Mouse (Mus musculus) CH12.LX (cell line): ENCODE measurements around the gene Krt90. TPM values are rescaled to one million over a fixed set of nuclear protein-coding genes. Genes with fewer than 3 reads are reported as not detected.

ENCODE experiments used
- DNase-seq: peaks from one replicate; pipeline ENCODE4 v3.0.0-alpha.2; 2013; ENCODE audit errors: extremely low read depth
- H3K27ac ChIP-seq: 2 replicates; pipeline ENCODE4 v1.5.1; 2012; ENCODE audit warnings: low read depth, mild to moderate bottlenecking, control low read depth, moderate library complexity; ENCODE audit not compliant: insufficient read depth
- H3K27me3 ChIP-seq: replicated peaks from 2 replicates; pipeline ENCODE3; 2012; ENCODE audit warnings: inconsistent platforms
- H3K36me3 ChIP-seq, 2 experiments: replicated peaks in 1 of 2; 2 replicates each; pipeline versions ENCODE3 to v1.6.1; 2012; ENCODE audit warnings: inconsistent platforms in 1 of 2, low read length in 1 of 2, mild to moderate bottlenecking in 1 of 2, mixed read lengths in 1 of 2, moderate library complexity in 1 of 2; ENCODE audit not compliant: control insufficient read depth in 1 of 2, insufficient read depth in 1 of 2
- H3K4me1 ChIP-seq, 2 experiments: 2 replicates each; pipeline ENCODE4 v1.6.1; 2012; ENCODE audit warnings: inconsistent platforms in 1 of 2, moderate library complexity in 1 of 2; ENCODE audit not compliant: insufficient read depth in 2 of 2, control insufficient read depth in 1 of 2
- H3K4me2 ChIP-seq: 2 replicates; pipeline ENCODE4 v1.6.1; 2012; ENCODE audit warnings: low read depth, mild to moderate bottlenecking, control low read depth; ENCODE audit not compliant: poor library complexity, insufficient read depth, severe bottlenecking
- H3K4me3 ChIP-seq, 3 experiments: fragments of 150-350 bp in 1 of 3; sonication (generic) in 1 of 3; replicated peaks in 1 of 3; 2 replicates each; pipeline versions ENCODE3 to v1.5.1; 2011 to 2012; ENCODE audit warnings: low read depth in 2 of 3, low read length in 2 of 3, mild to moderate bottlenecking in 2 of 3, moderate library complexity in 2 of 3, control low read depth in 1 of 3, improper control_type of control experiment in 1 of 3, inconsistent platforms in 1 of 3, mixed read lengths in 1 of 3; ENCODE audit not compliant: poor library complexity in 1 of 3
- H3K79me2 ChIP-seq: replicated peaks from 2 replicates; pipeline ENCODE4 v1.6.1; 2012; ENCODE audit warnings: mild to moderate bottlenecking, moderate library complexity; ENCODE audit not compliant: control insufficient read depth, poor library complexity, insufficient read depth, severe bottlenecking; ENCODE audit errors: extremely low read depth
- H3K9ac ChIP-seq: 2 replicates; pipeline ENCODE4 v1.6.1; 2012; ENCODE audit warnings: low read depth, mild to moderate bottlenecking, control low read depth, moderate library complexity; ENCODE audit not compliant: insufficient read depth
- H3K9me3 ChIP-seq: replicated peaks from 2 replicates; pipeline ENCODE3; 2012; ENCODE audit warnings: low read length, inconsistent platforms, mixed read lengths
- BHLHE40 ChIP-seq: IDR thresholded peaks from 2 replicates; pipeline ENCODE4 v1.6.1; 2011; ENCODE audit warnings: mild to moderate bottlenecking, low read depth, low read length, improper control_type of control experiment
- CHD2 ChIP-seq: IDR thresholded peaks from 2 replicates; pipeline ENCODE4 v1.6.1; 2011; ENCODE audit warnings: low read length, improper control_type of control experiment
- CTCF ChIP-seq, 2 experiments: IDR thresholded peaks in 1 of 2; conservative IDR thresholded peaks in 1 of 2; 2 replicates each; pipeline ENCODE4 v1.5.1; 2011 to 2012; ENCODE audit warnings: low read depth in 2 of 2, low read length in 2 of 2, improper control_type of control experiment in 1 of 2, inconsistent platforms in 1 of 2, mild to moderate bottlenecking in 1 of 2, moderate library complexity in 1 of 2
- E2F4 ChIP-seq: IDR thresholded peaks from 2 replicates; pipeline ENCODE4 v1.6.1; 2011; ENCODE audit warnings: low read depth, low read length, improper control_type of control experiment; ENCODE audit not compliant: insufficient replicate concordance
- ELF1 ChIP-seq: IDR thresholded peaks from 2 replicates; pipeline ENCODE4 v1.6.1; 2014; ENCODE audit warnings: low read depth, mild to moderate bottlenecking, inconsistent platforms, low read length, improper control_type of control experiment
- EP300 ChIP-seq: IDR thresholded peaks from 2 replicates; pipeline ENCODE4 v1.6.1; 2011; ENCODE audit warnings: low read length, improper control_type of control experiment
- ETS1 ChIP-seq: conservative IDR thresholded peaks from 2 replicates; pipeline ENCODE4 v1.6.1; 2012; ENCODE audit warnings: low read depth, mild to moderate bottlenecking, inconsistent platforms, low read length, improper control_type of control experiment, moderate library complexity
- HCFC1 ChIP-seq: IDR thresholded peaks from 2 replicates; pipeline ENCODE4 v1.6.1; 2012; ENCODE audit warnings: low read depth, mild to moderate bottlenecking, inconsistent platforms, low read length, improper control_type of control experiment
- JUN ChIP-seq: IDR thresholded peaks from 2 replicates; pipeline ENCODE4 v1.6.1; 2011; ENCODE audit warnings: low read depth, mild to moderate bottlenecking, low read length, improper control_type of control experiment, moderate library complexity; ENCODE audit not compliant: insufficient read depth
- JUND ChIP-seq: conservative IDR thresholded peaks from 2 replicates; pipeline ENCODE4 v1.6.1; 2011; ENCODE audit warnings: low read depth, low read length, improper control_type of control experiment
- KAT2A ChIP-seq: IDR thresholded peaks from 2 replicates; pipeline ENCODE4 v1.6.1; 2012; ENCODE audit warnings: low read length, improper control_type of control experiment, inconsistent platforms; ENCODE audit not compliant: insufficient replicate concordance
- MAX ChIP-seq: IDR thresholded peaks from 2 replicates; pipeline ENCODE4 v1.6.1; 2011; ENCODE audit warnings: low read length, improper control_type of control experiment
- MEF2A ChIP-seq: IDR thresholded peaks from 2 replicates; pipeline ENCODE4 v1.6.1; 2014; ENCODE audit warnings: low read depth, mild to moderate bottlenecking, inconsistent platforms, low read length, improper control_type of control experiment, borderline replicate concordance
- MYC ChIP-seq: IDR thresholded peaks from 2 replicates; pipeline ENCODE4 v1.6.1; 2011; ENCODE audit warnings: low read depth, mild to moderate bottlenecking, improper control_type of control experiment, low read length
- NRF1 ChIP-seq: IDR thresholded peaks from 2 replicates; pipeline ENCODE4 v1.6.1; 2014; ENCODE audit warnings: low read depth, mild to moderate bottlenecking, inconsistent platforms, low read length, improper control_type of control experiment, moderate library complexity
- PAX5 ChIP-seq: IDR thresholded peaks from 2 replicates; pipeline ENCODE4 v1.6.1; 2012; ENCODE audit warnings: low read length, inconsistent platforms, mixed read lengths
- POLR2AphosphoS2 ChIP-seq: IDR thresholded peaks from 2 replicates; pipeline ENCODE4 v1.6.1; 2011; ENCODE audit warnings: low read depth, low read length, improper control_type of control experiment
- RCOR1 ChIP-seq: conservative IDR thresholded peaks from 2 replicates; pipeline ENCODE4 v1.6.1; 2012; ENCODE audit warnings: low read depth, mild to moderate bottlenecking, inconsistent platforms, low read length, improper control_type of control experiment
- SMC3 ChIP-seq: IDR thresholded peaks from 2 replicates; pipeline ENCODE4 v1.6.1; 2011; ENCODE audit warnings: low read depth, low read length, improper control_type of control experiment
- UBTF ChIP-seq: IDR thresholded peaks from 2 replicates; pipeline ENCODE4 v1.6.1; 2012; ENCODE audit warnings: low read depth, mild to moderate bottlenecking, inconsistent platforms, low read length, improper control_type of control experiment, moderate library complexity
- USF1 ChIP-seq: IDR thresholded peaks from 2 replicates; pipeline ENCODE4 v1.6.1; 2014; ENCODE audit warnings: low read depth, mild to moderate bottlenecking, inconsistent platforms, low read length, improper control_type of control experiment
- USF2 ChIP-seq: conservative IDR thresholded peaks from 2 replicates; pipeline ENCODE4 v1.6.1; 2011; ENCODE audit warnings: low read depth, low read length, improper control_type of control experiment
- ZC3H11A ChIP-seq: IDR thresholded peaks from 2 replicates; pipeline ENCODE4 v1.6.1; 2012; ENCODE audit warnings: low read depth, mild to moderate bottlenecking, inconsistent platforms, low read length, improper control_type of control experiment
- ZMIZ1 ChIP-seq: IDR thresholded peaks from 2 replicates; pipeline ENCODE4 v1.6.1; 2012; ENCODE audit warnings: low read depth, mild to moderate bottlenecking, inconsistent platforms, low read length, improper control_type of control experiment
- ZNF384 ChIP-seq: IDR thresholded peaks from 2 replicates; pipeline ENCODE4 v1.6.1; 2012; ENCODE audit warnings: low read depth, low read length, improper control_type of control experiment, inconsistent platforms
- dilution Hi-C: fragments of 300-500 bp; cut with MboI; formaldehyde crosslinking; loops from 2 replicates; pipeline ENCODE4 v1.14.3; 2020; ENCODE audit warnings: low sequenced_read_pairs; ENCODE audit not compliant: extremely low pct_unique_long_range_greater_than_20kb, extremely low pct_ligation_motif_present
- in situ Hi-C: fragments of 300-500 bp; cut with MboI; formaldehyde crosslinking; loops from 3 replicates; pipeline ENCODE4 v1.14.3; 2019; ENCODE audit warnings: low sequenced_read_pairs, low pct_ligation_motif_present, low pct_unique_long_range_greater_than_20kb, mixed read lengths
- polyA plus RNA-seq: library from polyadenylated mRNA; unstranded; fragments of >175 nt; gene quantifications from 2 replicates; pipeline ENCODE4 v1.2.1, GENCODE M21; 2012; ENCODE audit warnings: low read depth; ENCODE audit not compliant: insufficient read length
- total RNA-seq, 2 experiments: library from RNA; depleted of rRNA; stranded (reverse); fragments of 300-350 nt in 1 of 2; fragments of >200 nt in 1 of 2; gene quantifications; 2 replicates each; pipeline ENCODE4 v1.2.3; 2012 to 2014

Krt90 gene
- total and polyA plus RNA-seq, 3 experiments, result not detected

DNA sequence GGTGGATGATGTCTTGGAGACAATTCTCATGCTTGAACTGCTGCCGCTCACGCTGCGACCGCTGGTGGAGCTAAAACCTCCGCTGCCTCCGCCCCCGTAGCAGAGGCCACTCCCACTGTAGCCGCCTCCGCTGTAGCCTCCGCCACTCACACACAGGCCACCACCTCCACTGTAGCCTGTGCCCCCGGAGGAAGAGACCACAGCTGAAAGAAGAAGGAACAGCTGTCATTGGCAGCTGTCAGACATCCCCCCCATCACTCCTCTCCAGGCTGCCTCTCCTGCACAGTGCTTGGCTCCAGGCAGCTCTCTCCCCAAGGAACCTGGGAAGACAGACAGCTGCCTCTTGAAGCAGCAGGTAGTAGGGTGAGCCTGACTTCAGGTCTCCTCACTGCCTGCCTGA lies 9.6 kb downstream of the Krt90 start:
- Histone ChIP-seq H3K27ac (no peak overlapping the region), H3K27me3 (peaks cover 98% of the 10 kb centered on the region), H3K9ac (no peak overlapping the region), H3K4me2 (0 out of 2 replicates have a peak overlapping the region, but pooled peaks have one; percentile 25), H3K4me1 (peaks cover 2 to 4% of the 10 kb centered on the region in 2 experiments; a peak in 1 of 4 replicates), H3K9me3 (no peaks in the 10 kb centered on the region), H3K79me2 (no peaks in the 10 kb centered on the region), H3K36me3 (no peaks in the 10 kb centered on the region)
- dilution Hi-C loops, result no loop called here
- peak; percentile 12 for DNase-seq
- TF ChIP-seq RCOR1 (no peak), CHD2 (no peak), CTCF (conservative IDR thresholded peaks at IDR 0.05 in 1 of 2, IDR thresholded peaks at IDR 0.05 in 1 of 2; ENCODE audit: low read depth in 2 of 2, low read length in 2 of 2) (peak in 1 of 2 experiments; percentile 2; a peak in 1 of 4 replicates)
- TF ChIP-seq, all 38 proteins: peak for 1
- no peak overlapping the region for H3K4me3 ChIP-seq
- in situ Hi-C loops, result no loop called here

DNA sequence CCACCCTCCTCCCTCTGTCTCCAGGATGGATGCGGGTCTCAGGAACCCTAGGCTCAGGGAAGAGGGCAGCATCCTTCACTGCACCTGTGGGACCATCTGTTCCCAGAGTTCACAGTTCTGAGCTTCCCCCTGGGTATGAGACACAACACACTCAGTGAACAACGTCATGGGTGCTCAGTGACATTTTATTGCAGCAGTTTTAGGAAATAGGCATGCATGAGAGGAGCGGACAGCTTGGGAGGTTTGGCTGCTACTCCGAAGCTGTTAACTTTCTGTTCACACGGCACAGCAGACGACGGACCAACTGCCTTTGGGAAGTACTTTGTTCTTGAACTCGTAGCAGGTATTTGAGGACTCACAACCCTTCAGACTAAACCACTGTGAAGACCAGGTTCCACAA lies 10.6 kb downstream of the Krt90 start:
- Histone ChIP-seq H3K4me1 (peaks cover 2 to 4% of the 10 kb centered on the region in 2 experiments; a peak in 1 of 4 replicates), H3K4me3 (no peak overlapping the region)
- TF ChIP-seq UBTF (no peak), USF2 (no peak), PAX5 (no peak), HCFC1 (no peak), POLR2AphosphoS2 (no peak), EP300 (no peak)
- TF ChIP-seq, all 38 proteins: peak for 0
- Histone ChIP-seq H3K79me2 (no peaks in the 10 kb centered on the region), H3K27ac (no peak overlapping the region), H3K4me2 (no peak overlapping the region), H3K27me3 (peaks cover 98% of the 10 kb centered on the region), H3K9ac (no peak overlapping the region), H3K9me3 (no peaks in the 10 kb centered on the region), H3K36me3 (no peaks in the 10 kb centered on the region)
- DNase-seq, result no peak
- in situ Hi-C loops, result no loop called here
- dilution Hi-C loops, result no loop called here

DNA sequence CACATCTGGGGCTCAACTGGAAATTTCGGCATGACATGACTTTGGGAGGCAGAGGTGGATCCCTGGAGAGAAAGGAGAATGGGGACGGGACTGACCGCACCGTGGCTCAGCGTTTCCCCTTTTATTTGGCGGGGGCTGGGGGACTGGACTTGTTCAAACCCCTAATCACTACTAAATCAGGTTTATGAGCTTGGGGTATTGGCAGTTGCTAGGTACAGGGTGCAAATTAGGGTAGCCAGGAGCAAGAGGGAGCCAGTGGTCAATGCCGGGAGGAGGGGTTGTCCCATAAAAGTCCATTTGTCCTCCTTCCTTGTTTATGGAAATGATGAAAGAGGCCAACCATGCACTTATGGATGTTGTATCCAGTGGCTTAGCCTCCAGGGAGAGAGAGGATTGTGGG lies 12.2 kb downstream of the Krt90 start, which contains the start of gene Krt82:
Gene Krt82 (minus strand): TSS at position 101 of the 400 bp plus-strand sequence.
- H3K4me2 ChIP-seq, result no peak within 1 kb of the TSS
- no peaks in the 10 kb centered on the region for H3K79me2 ChIP-seq
- no peak within 1 kb of the TSS for H3K4me3 ChIP-seq
- H3K9ac ChIP-seq, result no peak within 1 kb of the TSS
- H3K36me3 ChIP-seq, result no peaks in the 10 kb centered on the region
- H3K9me3 ChIP-seq, result no peaks in the 10 kb centered on the region
- DNase-seq, result no peak
- in situ Hi-C loops, result no loop called here
- H3K4me1 ChIP-seq, result peaks cover 2 to 4% of the 10 kb centered on the region in 2 experiments; a peak in 1 of 4 replicates
- dilution Hi-C loops, result no loop called here
- peaks cover 98% of the 10 kb centered on the region for H3K27me3 ChIP-seq
- no peak within 1 kb of the TSS for H3K27ac ChIP-seq
- TF ChIP-seq KAT2A (no peak), HCFC1 (no peak), ZMIZ1 (no peak), ZNF384 (no peak), ZC3H11A (no peak), MYC (no peak), ELF1 (no peak), E2F4 (no peak), MAX (no peak), JUND (no peak), MEF2A (no peak), SMC3 (no peak), POLR2AphosphoS2 (no peak), PAX5 (no peak), USF1 (no peak), JUN (no peak), NRF1 (no peak), ETS1 (no peak), BHLHE40 (no peak)
